Mouse (Mus musculus): Measurements from ENCODE around the gene Tpp1. TPM values are rescaled to one million over a fixed set of nuclear protein-coding genes. Genes with fewer than 3 reads are reported as not detected.
A peak's percentile ranks its signal among the peaks of the same experiment; 100 is the strongest.

Gene Tpp1
- polyA plus RNA-seq, 1 experiment from 2014 or later, result 79.6 TPM

- H3K36me3 ChIP-seq (ENCODE audit: control insufficient read depth, insufficient read depth, low read length), result peaks cover 39% of the 10 kb centered on the region
- peak overlapping the region; percentile 77 for H3K4me2 ChIP-seq (ENCODE audit: low read depth, low read length)
- H3K9ac ChIP-seq (ENCODE audit: low read depth, low read length), result peak overlapping the region; percentile 37; the same call in 1 of the 2 replicates
- 18% methylated on average over 4 of the region's 4 CpGs for WGBS
- ATAC-seq (ENCODE audit: low read depth), result no peak
- H3K27ac ChIP-seq (replicated peaks; ENCODE audit: low read depth, low read length), result no peak overlapping the region
- no peaks in the 10 kb centered on the region for H3K9me3 ChIP-seq (ENCODE audit: control insufficient read depth, low read length)
- H3K27me3 ChIP-seq (replicated peaks; ENCODE audit: control insufficient read depth, insufficient read depth, low read length), result no peaks in the 10 kb centered on the region
- H3K4me1 ChIP-seq (ENCODE audit: control insufficient read depth, insufficient read depth, low read length), result peaks cover 38% of the 10 kb centered on the region
- H3K4me3 ChIP-seq (ENCODE audit: low read depth, low read length), result peak overlapping the region; percentile 4; the same call in 1 of the 2 replicates
- DNase-seq (ENCODE audit: low spot score), result no peak
Measured at GRCm38 (mm10) chr7:105784556-105784955, 32.5 kb upstream of the Tpp1 start.

- Histone ChIP-seq H3K4me1 (ENCODE audit: control insufficient read depth, insufficient read depth, low read length) (peaks cover 45% of the 10 kb centered on the region), H3K27me3 (replicated peaks; ENCODE audit: control insufficient read depth, insufficient read depth, low read length) (no peaks in the 10 kb centered on the region), H3K4me3 (ENCODE audit: low read depth, low read length) (no peak overlapping the region), H3K27ac (replicated peaks; ENCODE audit: low read depth, low read length) (no peak overlapping the region), H3K4me2 (ENCODE audit: low read depth, low read length) (peak overlapping the region; percentile 77; the same call in 1 of the 2 replicates), H3K9me3 (ENCODE audit: control insufficient read depth, low read length) (no peaks in the 10 kb centered on the region), H3K36me3 (ENCODE audit: control insufficient read depth, insufficient read depth, low read length) (peaks cover 39% of the 10 kb centered on the region), H3K9ac (ENCODE audit: low read depth, low read length) (no peak overlapping the region)
- 27% methylated on average over 4 of the region's 4 CpGs for WGBS
- ATAC-seq (ENCODE audit: low read depth), result no peak
- no peak for DNase-seq (ENCODE audit: low spot score)
Measured at GRCm38 (mm10) chr7:105783861-105784260, 31.8 kb upstream of the Tpp1 start.

GRCm38 (mm10) chr7:105778553-105779265 is 26.7 kb upstream of the Tpp1 start:
- H3K27me3 ChIP-seq (replicated peaks; ENCODE audit: control insufficient read depth, insufficient read depth, low read length), result no peaks in the 10 kb centered on the region
- H3K9ac ChIP-seq (ENCODE audit: low read depth, low read length), result peak overlapping the region; percentile 51; the same call in 1 of the 2 replicates
- H3K27ac ChIP-seq (replicated peaks; ENCODE audit: low read depth, low read length), result peak overlapping the region; percentile 95
- WGBS, result 13% methylated on average over 4 of the region's 4 CpGs
- peaks cover 30% of the 10 kb centered on the region for H3K36me3 ChIP-seq (ENCODE audit: control insufficient read depth, insufficient read depth, low read length)
- ATAC-seq (ENCODE audit: low read depth) (peak; percentile 92), DNase-seq (ENCODE audit: low spot score) (peak; percentile 91)
- no peaks in the 10 kb centered on the region for H3K9me3 ChIP-seq (ENCODE audit: control insufficient read depth, low read length)
- peak overlapping the region; percentile 62 for H3K4me2 ChIP-seq (ENCODE audit: low read depth, low read length)
- peaks cover 32% of the 10 kb centered on the region for H3K4me1 ChIP-seq (ENCODE audit: control insufficient read depth, insufficient read depth, low read length)
- H3K4me3 ChIP-seq (ENCODE audit: low read depth, low read length), result peak overlapping the region; percentile 35

DNA sequence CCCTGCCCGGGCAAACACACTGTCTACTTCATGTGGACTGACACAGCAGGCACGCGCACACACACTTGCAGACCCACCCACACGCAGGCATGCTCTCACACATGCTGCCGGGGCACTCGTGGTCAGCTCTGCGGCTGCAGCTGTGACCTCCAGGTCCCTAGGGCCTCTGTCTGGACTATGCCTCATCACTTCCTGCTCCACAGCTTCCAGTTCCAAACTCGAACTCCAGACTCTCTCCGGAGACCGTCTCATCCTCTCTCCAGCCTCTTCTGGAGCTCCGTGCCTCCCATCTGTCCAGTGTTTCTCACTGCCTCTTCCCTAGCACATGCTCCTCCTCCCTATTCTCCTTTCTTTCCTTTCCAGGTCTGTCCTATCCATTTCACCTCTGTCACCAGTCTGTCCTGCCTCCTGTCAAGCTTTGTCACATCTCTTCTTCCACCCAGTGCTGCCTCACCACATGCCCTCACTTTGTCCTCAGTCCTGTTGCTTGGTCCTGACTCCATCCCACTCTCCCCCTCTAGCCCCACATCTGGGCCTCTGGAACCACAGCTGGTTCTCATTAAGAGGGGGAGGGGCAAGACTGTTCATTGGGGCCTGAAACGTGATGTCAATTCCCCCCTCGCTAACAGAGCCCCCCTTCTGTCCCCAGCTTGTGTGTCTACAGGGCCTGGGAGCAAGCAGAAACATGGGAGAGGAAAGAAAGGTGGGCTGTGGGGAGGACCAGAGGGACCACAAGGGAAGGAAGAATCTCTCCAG is 25.9 kb upstream of the Tpp1 start:
- 14% methylated on average over 13 of the region's 13 CpGs for WGBS
- Histone ChIP-seq H3K27me3 (replicated peaks; ENCODE audit: control insufficient read depth, insufficient read depth, low read length) (no peaks in the 10 kb centered on the region), H3K9me3 (ENCODE audit: control insufficient read depth, low read length) (no peaks in the 10 kb centered on the region), H3K9ac (ENCODE audit: low read depth, low read length) (peak overlapping the region; percentile 51), H3K4me2 (ENCODE audit: low read depth, low read length) (peak overlapping the region; percentile 62), H3K27ac (replicated peaks; ENCODE audit: low read depth, low read length) (peak overlapping the region; percentile 95), H3K36me3 (ENCODE audit: control insufficient read depth, insufficient read depth, low read length) (peaks cover 31% of the 10 kb centered on the region), H3K4me1 (ENCODE audit: control insufficient read depth, insufficient read depth, low read length) (peaks cover 30% of the 10 kb centered on the region), H3K4me3 (ENCODE audit: low read depth, low read length) (peak overlapping the region; percentile 35)
- ATAC-seq (ENCODE audit: low read depth) (peak; percentile 88), DNase-seq (ENCODE audit: low spot score) (peak; percentile 91)

DNA sequence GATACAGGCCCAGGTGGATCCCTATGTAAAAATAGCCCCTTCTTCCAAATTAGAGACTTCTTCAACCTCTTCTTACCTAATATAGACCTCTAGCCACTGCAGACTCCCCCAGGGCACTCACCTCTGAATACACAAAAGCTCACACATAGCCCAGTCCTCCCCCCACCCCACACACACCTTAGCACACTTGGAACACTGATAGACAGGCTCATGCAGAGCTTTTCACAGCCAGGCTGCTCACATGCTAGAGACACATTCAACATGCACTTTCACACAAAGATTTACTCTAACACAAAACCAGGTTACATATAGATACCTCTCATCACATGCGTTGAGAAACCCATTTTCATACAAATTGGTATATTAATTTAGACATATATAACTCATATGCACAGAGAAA is 25.3 kb upstream of the Tpp1 start:
- peak overlapping the region; percentile 62 for H3K4me2 ChIP-seq (ENCODE audit: low read depth, low read length)
- peaks cover 38% of the 10 kb centered on the region for H3K36me3 ChIP-seq (ENCODE audit: control insufficient read depth, insufficient read depth, low read length)
- peak overlapping the region; percentile 95 for H3K27ac ChIP-seq (replicated peaks; ENCODE audit: low read depth, low read length)
- no peak for DNase-seq (ENCODE audit: low spot score)
- H3K9ac ChIP-seq (ENCODE audit: low read depth, low read length), result no peak overlapping the region; the same call in 1 of the 2 replicates
- H3K4me1 ChIP-seq (ENCODE audit: control insufficient read depth, insufficient read depth, low read length), result peaks cover 30% of the 10 kb centered on the region
- no peaks in the 10 kb centered on the region for H3K9me3 ChIP-seq (ENCODE audit: control insufficient read depth, low read length)
- no peak for ATAC-seq (ENCODE audit: low read depth)
- H3K27me3 ChIP-seq (replicated peaks; ENCODE audit: control insufficient read depth, insufficient read depth, low read length), result no peaks in the 10 kb centered on the region
- WGBS, result 60% methylated on average over 1 of the region's 1 CpGs
- H3K4me3 ChIP-seq (ENCODE audit: low read depth, low read length), result peak overlapping the region; percentile 35

DNA sequence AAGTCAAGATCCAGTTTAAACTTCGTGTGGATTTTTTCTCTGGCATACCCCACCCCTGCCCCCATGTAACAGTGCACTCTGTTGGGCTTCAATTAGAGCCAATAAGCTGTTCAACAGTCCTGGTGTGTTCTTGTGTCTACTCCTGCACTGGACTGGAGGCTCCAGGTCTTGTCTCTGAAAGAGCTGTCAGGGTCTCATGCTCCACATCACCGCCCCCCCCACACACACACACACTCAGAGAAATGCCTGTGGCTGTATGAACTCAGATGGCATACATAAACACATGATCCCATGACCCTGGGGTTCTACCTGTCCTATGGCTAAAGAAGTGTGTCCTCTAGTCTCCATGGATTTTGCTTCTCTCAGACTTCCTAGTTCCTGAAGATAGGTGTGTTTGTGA is 24.0 kb upstream of the Tpp1 start:
- H3K4me3 ChIP-seq (ENCODE audit: low read depth, low read length), result no peak overlapping the region
- peaks cover 40% of the 10 kb centered on the region for H3K36me3 ChIP-seq (ENCODE audit: control insufficient read depth, insufficient read depth, low read length)

DNA sequence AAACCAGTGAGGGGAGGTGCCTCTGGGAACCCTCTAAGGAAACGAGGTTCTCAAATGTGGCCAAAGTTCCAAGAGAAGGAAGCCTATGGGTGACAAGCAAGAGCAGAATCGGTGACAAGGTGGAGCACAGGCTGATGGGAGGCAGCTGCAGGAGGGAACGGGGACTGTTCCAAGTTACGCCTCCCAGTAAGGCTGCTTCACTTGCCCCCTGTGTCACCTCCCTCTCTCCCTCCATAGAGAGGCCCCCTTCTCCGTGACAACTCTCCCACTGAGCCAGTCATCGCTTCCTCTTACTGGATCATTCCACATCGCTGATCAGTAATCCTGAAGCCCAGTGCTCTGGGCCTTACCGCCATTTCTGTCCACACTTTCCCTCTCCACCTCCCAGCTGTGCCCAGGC is 22.6 kb upstream of the Tpp1 start:
- DNase-seq (ENCODE audit: low spot score), result peak; percentile 46
- no peaks in the 10 kb centered on the region for H3K27me3 ChIP-seq (replicated peaks; ENCODE audit: control insufficient read depth, insufficient read depth, low read length)
- no peaks in the 10 kb centered on the region for H3K9me3 ChIP-seq (ENCODE audit: control insufficient read depth, low read length)
- WGBS, result 52% methylated on average over 8 of the region's 8 CpGs
- peaks cover 41% of the 10 kb centered on the region for H3K36me3 ChIP-seq (ENCODE audit: control insufficient read depth, insufficient read depth, low read length)
- peaks cover 27% of the 10 kb centered on the region for H3K4me1 ChIP-seq (ENCODE audit: control insufficient read depth, insufficient read depth, low read length)
- H3K4me3 ChIP-seq (ENCODE audit: low read depth, low read length), result no peak overlapping the region
- no peak overlapping the region for H3K4me2 ChIP-seq (ENCODE audit: low read depth, low read length)
- ATAC-seq (ENCODE audit: low read depth), result no peak; the same call in 1 of the 2 replicates
- H3K9ac ChIP-seq (ENCODE audit: low read depth, low read length), result no peak overlapping the region
- no peak overlapping the region for H3K27ac ChIP-seq (replicated peaks; ENCODE audit: low read depth, low read length)

More for the DNA sequence above, 24.0 kb upstream of the Tpp1 start:
- no peaks in the 10 kb centered on the region for H3K9me3 ChIP-seq (ENCODE audit: control insufficient read depth, low read length)
- H3K4me1 ChIP-seq (ENCODE audit: control insufficient read depth, insufficient read depth, low read length), result peaks cover 30% of the 10 kb centered on the region
- WGBS, result 71% methylated on average over 2 of the region's 2 CpGs
- H3K4me2 ChIP-seq (ENCODE audit: low read depth, low read length), result no peak overlapping the region
- no peak overlapping the region for H3K9ac ChIP-seq (ENCODE audit: low read depth, low read length)
- ATAC-seq (ENCODE audit: low read depth) (no peak), DNase-seq (ENCODE audit: low spot score) (no peak)
- H3K27me3 ChIP-seq (replicated peaks; ENCODE audit: control insufficient read depth, insufficient read depth, low read length), result no peaks in the 10 kb centered on the region
- no peak overlapping the region for H3K27ac ChIP-seq (replicated peaks; ENCODE audit: low read depth, low read length)

DNA sequence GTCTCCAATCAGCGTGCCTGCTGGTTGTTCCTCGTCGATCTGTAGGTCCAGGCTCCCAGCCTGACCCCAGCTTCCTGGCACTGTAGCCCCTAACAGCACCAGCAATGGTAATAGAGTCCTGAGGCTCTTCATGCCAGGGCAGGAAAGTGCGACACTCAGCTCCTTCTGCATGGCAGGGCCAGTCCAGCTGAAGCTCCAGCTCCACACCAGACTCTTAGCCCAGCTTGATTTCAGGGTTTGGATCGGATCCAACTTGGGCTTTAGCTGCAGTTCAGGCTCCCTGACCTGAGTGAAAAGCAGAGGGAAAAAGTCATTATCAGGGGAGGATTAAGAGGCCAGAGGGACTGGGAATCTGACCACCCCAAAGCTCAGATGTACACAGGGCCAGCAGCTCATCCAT is 21.0 kb upstream of the Tpp1 start:
- 87% methylated on average over 5 of the region's 5 CpGs for WGBS
- Histone ChIP-seq H3K4me2 (ENCODE audit: low read depth, low read length) (no peak overlapping the region), H3K27me3 (replicated peaks; ENCODE audit: control insufficient read depth, insufficient read depth, low read length) (no peaks in the 10 kb centered on the region), H3K9me3 (ENCODE audit: control insufficient read depth, low read length) (no peaks in the 10 kb centered on the region), H3K36me3 (ENCODE audit: control insufficient read depth, insufficient read depth, low read length) (peaks cover 47% of the 10 kb centered on the region), H3K9ac (ENCODE audit: low read depth, low read length) (no peak overlapping the region), H3K4me3 (ENCODE audit: low read depth, low read length) (no peak overlapping the region), H3K4me1 (ENCODE audit: control insufficient read depth, insufficient read depth, low read length) (peaks cover 16% of the 10 kb centered on the region), H3K27ac (replicated peaks; ENCODE audit: low read depth, low read length) (no peak overlapping the region)
- ATAC-seq (ENCODE audit: low read depth) (no peak), DNase-seq (ENCODE audit: low spot score) (peak; percentile 29)

Data from embryonic facial prominence, embryonic 14.5 days (tissue).